Mouse (Mus musculus): Measurements from ENCODE around the gene Syce1l. TPM values are rescaled to one million over a fixed set of nuclear protein-coding genes. Genes with fewer than 3 reads are reported as not detected.

Syce1l gene
- total and polyA plus RNA-seq, 3 experiments = 0.94 to 1.9 (median 1.4) TPM

DNA sequence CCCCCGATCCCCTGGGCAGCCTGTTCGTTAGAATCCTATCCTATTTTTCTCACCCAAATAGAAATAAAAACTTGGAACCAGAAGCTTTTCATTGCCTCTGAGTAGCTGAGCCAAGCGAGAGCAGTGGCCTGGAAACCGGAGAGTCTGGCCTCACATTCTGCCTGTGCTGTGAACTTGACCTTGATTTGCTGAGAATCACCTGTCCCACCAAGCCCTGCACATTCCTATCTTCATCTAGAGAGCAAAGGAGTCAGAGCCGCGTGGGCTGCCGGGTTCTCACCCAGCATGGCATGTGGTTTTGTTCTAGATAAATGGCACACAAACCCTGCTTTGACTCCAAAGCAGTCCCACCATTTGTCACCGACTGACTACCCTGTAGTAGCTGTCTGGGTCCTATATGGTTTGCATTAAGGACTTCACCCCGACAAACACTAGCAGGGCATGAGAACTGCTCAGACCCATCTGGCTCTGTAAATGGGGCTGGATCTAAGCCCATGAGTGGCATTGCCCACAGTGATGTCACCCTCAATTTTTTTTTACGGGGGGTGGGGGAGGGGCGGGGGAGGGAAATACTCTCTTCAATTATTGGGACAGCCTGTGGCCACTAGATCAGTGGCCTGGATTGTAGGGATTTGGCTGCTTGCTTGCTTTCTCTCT, 29.7 kb downstream of the Syce1l start:
- H3K27me3 ChIP-seq (replicated peaks) = no peaks in the 10 kb centered on the region
- H3K4me1 ChIP-seq (ENCODE audit: control insufficient read depth in 1 of 2, insufficient read depth in 2 of 2) = peaks cover 2 to 13% of the 10 kb centered on the region in 2 experiments; a peak in 2 of 4 replicates
- no peak overlapping the region for H3K9ac ChIP-seq (ENCODE audit: insufficient read depth, low read depth)
- in situ Hi-C loops (cut with MboI; ENCODE audit: low pct_ligation_motif_present, low pct_unique_long_range_greater_than_20kb, low sequenced_read_pairs) = loop anchor here (10.0 to 25.0 kb wide), 2 partner anchors 392 to 765 kb away; partner anchors contain the start of gene Wwox
- H3K9me3 ChIP-seq (replicated peaks; ENCODE audit: low read length) = no peaks in the 10 kb centered on the region
- H3K79me2 ChIP-seq (replicated peaks; ENCODE audit: control insufficient read depth, extremely low read depth, insufficient read depth, poor library complexity, severe bottlenecking) = no peaks in the 10 kb centered on the region
- dilution Hi-C loops (cut with MboI; ENCODE audit: extremely low pct_ligation_motif_present, extremely low pct_unique_long_range_greater_than_20kb, low sequenced_read_pairs) = no loop called here
- no peak for DNase-seq (ENCODE audit: extremely low read depth)
- H3K4me2 ChIP-seq (ENCODE audit: insufficient read depth, low read depth, poor library complexity, severe bottlenecking) = no peak overlapping the region
- H3K27ac ChIP-seq (ENCODE audit: insufficient read depth, low read depth) = no peak overlapping the region
- TF ChIP-seq PAX5 (IDR thresholded peaks at IDR 0.05; ENCODE audit: low read length) = no peak
- no peak for TF ChIP-seq ZKSCAN1 (IDR thresholded peaks at IDR 0.05; ENCODE audit: borderline replicate concordance, low read depth, low read length)
- TF ChIP-seq EP300 (IDR thresholded peaks at IDR 0.05; ENCODE audit: low read length) = no peak
- TF ChIP-seq E2F4 (IDR thresholded peaks at IDR 0.05; ENCODE audit: insufficient replicate concordance, low read depth, low read length) = no peak
- TF ChIP-seq NELFE (IDR thresholded peaks at IDR 0.05; ENCODE audit: low read depth, low read length) = no peak
- no peak for TF ChIP-seq SMC3 (IDR thresholded peaks at IDR 0.05; ENCODE audit: low read depth, low read length)
- TF ChIP-seq JUN (IDR thresholded peaks at IDR 0.05; ENCODE audit: insufficient read depth, low read depth, low read length) = no peak
- TF ChIP-seq GABPA (IDR thresholded peaks at IDR 0.05; ENCODE audit: insufficient replicate concordance, low read depth, low read length) = no peak
- TF ChIP-seq ZC3H11A (IDR thresholded peaks at IDR 0.05; ENCODE audit: low read depth, low read length) = no peak
- no peaks in the 10 kb centered on the region for H3K36me3 ChIP-seq (replicated peaks in 1 of 2; ENCODE audit: control insufficient read depth in 1 of 2, insufficient read depth in 1 of 2, low read length in 1 of 2)
- H3K4me3 ChIP-seq (replicated peaks in 1 of 3; ENCODE audit: low read depth in 2 of 3, low read length in 2 of 3, poor library complexity in 1 of 3) = no peak overlapping the region

DNA sequence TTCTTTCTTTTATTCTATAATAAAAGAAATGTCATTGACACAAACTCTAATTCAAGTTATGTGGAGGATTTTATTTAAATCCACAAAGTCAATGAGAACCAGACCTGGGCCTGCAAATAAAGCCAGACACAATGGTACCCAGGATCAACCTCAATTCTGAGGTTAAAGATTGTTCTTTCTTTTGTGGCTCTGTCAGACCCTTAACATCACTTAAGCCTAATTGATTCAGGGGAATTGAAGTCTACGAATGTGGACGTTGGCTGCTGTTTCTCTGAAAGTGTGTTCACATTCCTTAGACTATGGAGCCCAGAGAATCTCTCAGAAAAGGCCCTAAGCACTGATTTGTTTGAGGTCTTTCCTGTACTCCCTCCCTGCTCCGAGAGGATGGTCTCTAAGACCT, 30.3 kb downstream of the Syce1l start:
- H3K9me3 ChIP-seq (replicated peaks; ENCODE audit: low read length) = no peaks in the 10 kb centered on the region
- H3K36me3 ChIP-seq (replicated peaks in 1 of 2; ENCODE audit: control insufficient read depth in 1 of 2, insufficient read depth in 1 of 2, low read length in 1 of 2) = no peaks in the 10 kb centered on the region
- no peak overlapping the region for H3K9ac ChIP-seq (ENCODE audit: insufficient read depth, low read depth)
- DNase-seq (ENCODE audit: extremely low read depth) = no peak
- peaks cover 0 to 10% of the 10 kb centered on the region in 2 experiments; a peak in 2 of 4 replicates for H3K4me1 ChIP-seq (ENCODE audit: control insufficient read depth in 1 of 2, insufficient read depth in 2 of 2)
- H3K4me2 ChIP-seq (ENCODE audit: insufficient read depth, low read depth, poor library complexity, severe bottlenecking) = no peak overlapping the region
- no peaks in the 10 kb centered on the region for H3K79me2 ChIP-seq (replicated peaks; ENCODE audit: control insufficient read depth, extremely low read depth, insufficient read depth, poor library complexity, severe bottlenecking)
- dilution Hi-C loops (cut with MboI; ENCODE audit: extremely low pct_ligation_motif_present, extremely low pct_unique_long_range_greater_than_20kb, low sequenced_read_pairs) = no loop called here
- H3K4me3 ChIP-seq (replicated peaks in 1 of 3; ENCODE audit: low read depth in 2 of 3, low read length in 2 of 3, poor library complexity in 1 of 3) = no peak overlapping the region
- no peaks in the 10 kb centered on the region for H3K27me3 ChIP-seq (replicated peaks)
- H3K27ac ChIP-seq (ENCODE audit: insufficient read depth, low read depth) = no peak overlapping the region
- TF ChIP-seq ZKSCAN1 (IDR thresholded peaks at IDR 0.05; ENCODE audit: borderline replicate concordance, low read depth, low read length) (no peak), HCFC1 (IDR thresholded peaks at IDR 0.05; ENCODE audit: low read depth, low read length) (no peak), PAX5 (IDR thresholded peaks at IDR 0.05; ENCODE audit: low read length) (no peak), MEF2A (IDR thresholded peaks at IDR 0.05; ENCODE audit: borderline replicate concordance, low read depth, low read length) (no peak), IRF4 (IDR thresholded peaks at IDR 0.05; ENCODE audit: low read depth, low read length) (no peak), NELFE (IDR thresholded peaks at IDR 0.05; ENCODE audit: low read depth, low read length) (no peak), EP300 (IDR thresholded peaks at IDR 0.05; ENCODE audit: low read length) (no peak), KAT2A (IDR thresholded peaks at IDR 0.05; ENCODE audit: insufficient replicate concordance, low read length) (no peak), UBTF (IDR thresholded peaks at IDR 0.05; ENCODE audit: low read depth, low read length) (no peak), MAFK (IDR thresholded peaks at IDR 0.05; ENCODE audit: insufficient replicate concordance, low read length) (no peak), CHD1 (IDR thresholded peaks at IDR 0.05; ENCODE audit: low read depth, low read length) (no peak), ETS1 (conservative IDR thresholded peaks at IDR 0.05; ENCODE audit: low read depth, low read length) (no peak)
- in situ Hi-C loops (cut with MboI; ENCODE audit: low pct_ligation_motif_present, low pct_unique_long_range_greater_than_20kb, low sequenced_read_pairs) = loop anchor here (10.0 to 25.0 kb wide), 2 partner anchors 392 to 764 kb away; partner anchors contain the start of gene Wwox

Data from CH12.LX (cell line).